Mouse (Mus musculus): Measurements from ENCODE around the gene Satb2. TPM values are rescaled to one million over a fixed set of nuclear protein-coding genes. Genes with fewer than 3 reads are reported as not detected.
"Not testable (repeated sequence)": the region's sequence is repeated elsewhere in the genome, so short reads cannot be mapped to it uniquely, and the experiment has no call there.

Gene Satb2
- polyA plus RNA-seq, 1 experiment from 2014 or later: 1.1 TPM

GRCm38 (mm10) chr1:56782139-56782538 lies 196.3 kb downstream of the Satb2 start:
- H3K36me3 ChIP-seq; H3K4me1 ChIP-seq; H3K4me3 ChIP-seq; DNase-seq (ENCODE audit: low spot score); H3K27me3 ChIP-seq (ENCODE audit: low read depth, poor library complexity, severe bottlenecking); H3K27ac ChIP-seq; H3K9me3 ChIP-seq (replicated peaks): not testable (repeated sequence)
- WGBS: 90% methylated on average over 13 of the region's 13 CpGs

GRCm38 (mm10) chr1:56764205-56764604 lies 214.2 kb downstream of the Satb2 start:
- no peaks in the 10 kb centered on the region for H3K9me3 ChIP-seq (replicated peaks)
- no peak overlapping the region for H3K4me3 ChIP-seq
- no peaks in the 10 kb centered on the region for H3K27me3 ChIP-seq (ENCODE audit: low read depth, poor library complexity, severe bottlenecking)
- H3K4me1 ChIP-seq: no peaks in the 10 kb centered on the region
- WGBS: 85% methylated on average over 1 of the region's 1 CpGs
- DNase-seq (ENCODE audit: low spot score): no peak
- H3K36me3 ChIP-seq: no peaks in the 10 kb centered on the region
- no peak overlapping the region for H3K27ac ChIP-seq

- H3K27ac ChIP-seq: no peak overlapping the region
- no peaks in the 10 kb centered on the region for H3K27me3 ChIP-seq (ENCODE audit: low read depth, poor library complexity, severe bottlenecking)
- WGBS: 98% methylated on average over 1 of the region's 1 CpGs
- H3K9me3 ChIP-seq (replicated peaks): no peaks in the 10 kb centered on the region
- no peaks in the 10 kb centered on the region for H3K36me3 ChIP-seq
- H3K4me3 ChIP-seq: no peak overlapping the region
- H3K4me1 ChIP-seq: no peaks in the 10 kb centered on the region
- no peak for DNase-seq (ENCODE audit: low spot score)
Observed at GRCm38 (mm10) chr1:56761512-56761911, 216.9 kb downstream of the Satb2 start.

- no peaks in the 10 kb centered on the region for H3K36me3 ChIP-seq
- H3K27ac ChIP-seq: no peak overlapping the region
- no peak overlapping the region for H3K4me3 ChIP-seq
- no peak for DNase-seq (ENCODE audit: low spot score)
- 41% methylated on average over 1 of the region's 1 CpGs for WGBS
- no peaks in the 10 kb centered on the region for H3K27me3 ChIP-seq (ENCODE audit: low read depth, poor library complexity, severe bottlenecking)
- no peaks in the 10 kb centered on the region for H3K9me3 ChIP-seq (replicated peaks)
- H3K4me1 ChIP-seq: 0 out of 2 replicates have a peak, but pooled peaks cover 4% of the 10 kb centered on the region
Observed at GRCm38 (mm10) chr1:56753283-56753682, 225.2 kb downstream of the Satb2 start.

GRCm38 (mm10) chr1:56750693-56751092 lies 227.8 kb downstream of the Satb2 start:
- Histone ChIP-seq H3K4me1 (0 out of 2 replicates have a peak, but pooled peaks cover 4% of the 10 kb centered on the region), H3K4me3 (no peak overlapping the region), H3K27me3 (ENCODE audit: low read depth, poor library complexity, severe bottlenecking) (no peaks in the 10 kb centered on the region), H3K27ac (no peak overlapping the region), H3K9me3 (replicated peaks) (no peaks in the 10 kb centered on the region), H3K36me3 (no peaks in the 10 kb centered on the region)
- DNase-seq (ENCODE audit: low spot score): no peak
- 87% methylated on average over 2 of the region's 2 CpGs for WGBS

GRCm38 (mm10) chr1:56749629-56750311 lies 228.7 kb downstream of the Satb2 start:
- no peak overlapping the region for H3K4me3 ChIP-seq
- no peaks in the 10 kb centered on the region for H3K27me3 ChIP-seq (ENCODE audit: low read depth, poor library complexity, severe bottlenecking)
- no peaks in the 10 kb centered on the region for H3K9me3 ChIP-seq (replicated peaks)
- no peak overlapping the region for H3K27ac ChIP-seq
- DNase-seq (ENCODE audit: low spot score): no peak
- H3K4me1 ChIP-seq: 0 out of 2 replicates have a peak, but pooled peaks cover 4% of the 10 kb centered on the region
- no peaks in the 10 kb centered on the region for H3K36me3 ChIP-seq
- WGBS: 83% methylated on average over 16 of the region's 16 CpGs

- DNase-seq (ENCODE audit: low spot score): no peak
- H3K36me3 ChIP-seq: no peaks in the 10 kb centered on the region
- H3K27me3 ChIP-seq (ENCODE audit: low read depth, poor library complexity, severe bottlenecking): no peaks in the 10 kb centered on the region
- no peak overlapping the region for H3K27ac ChIP-seq
- H3K4me1 ChIP-seq: 0 out of 2 replicates have a peak, but pooled peaks cover 4% of the 10 kb centered on the region
- WGBS: 88% methylated on average over 11 of the region's 11 CpGs
- no peak overlapping the region for H3K4me3 ChIP-seq
- H3K9me3 ChIP-seq (replicated peaks): no peaks in the 10 kb centered on the region
Observed at GRCm38 (mm10) chr1:56748876-56749493, 229.5 kb downstream of the Satb2 start.

Small RNAs within 50 kb of the gene (microRNA-seq; reads per million reads assigned to microRNA genes)
- gene Gm23943: not detected
